Mouse (Mus musculus): ENCODE results near the gene Fitm2.
"Not testable (repeated sequence)": the region's sequence is repeated elsewhere in the genome, so short reads cannot be mapped to it uniquely, and the experiment has no call there.

Gene Fitm2

GRCm38 (mm10) chr2:163463251-163463769 is 9.1 kb downstream of the Fitm2 start:
- DNase-seq (ENCODE audit: low read depth in 1 of 2, low spot score in 2 of 2): no peak

GRCm38 (mm10) chr2:163462801-163463200 is 9.6 kb downstream of the Fitm2 start:
- no peak for DNase-seq (ENCODE audit: low read depth in 1 of 2, low spot score in 2 of 2)

GRCm38 (mm10) chr2:163462386-163462785 is 10.0 kb downstream of the Fitm2 start:
- no peak for DNase-seq (ENCODE audit: low read depth in 1 of 2, low spot score in 2 of 2)

GRCm38 (mm10) chr2:163461307-163461706 is 11.1 kb downstream of the Fitm2 start:
- not testable (repeated sequence) for DNase-seq (ENCODE audit: low read depth in 1 of 2, low spot score in 2 of 2)

- no peak for DNase-seq (ENCODE audit: low read depth in 1 of 2, low spot score in 2 of 2)
These were observed 11.8 kb downstream of the Fitm2 start for GRCm38 (mm10) chr2:163460622-163461021.

- no peak for DNase-seq (ENCODE audit: low read depth in 1 of 2, low spot score in 2 of 2)
These were observed 13.0 kb downstream of the Fitm2 start for GRCm38 (mm10) chr2:163459380-163459779.

- no peak for DNase-seq (ENCODE audit: low read depth in 1 of 2, low spot score in 2 of 2)
These were observed 13.7 kb downstream of the Fitm2 start for GRCm38 (mm10) chr2:163458539-163459265.

GRCm38 (mm10) chr2:163453378-163453777 is 19.1 kb downstream of the Fitm2 start:
- no peak for DNase-seq (ENCODE audit: low read depth in 1 of 2, low spot score in 2 of 2)

GRCm38 (mm10) chr2:163452738-163453137 is 19.7 kb downstream of the Fitm2 start:
- DNase-seq (ENCODE audit: low read depth in 1 of 2, low spot score in 2 of 2): no peak

GRCm38 (mm10) chr2:163450668-163451295 is 21.6 kb downstream of the Fitm2 start:
- DNase-seq (ENCODE audit: low read depth in 1 of 2, low spot score in 2 of 2): no peak

- DNase-seq (ENCODE audit: low read depth in 1 of 2, low spot score in 2 of 2): no peak
These were observed 23.2 kb downstream of the Fitm2 start for GRCm38 (mm10) chr2:163449276-163449675.

- no peak for DNase-seq (ENCODE audit: low read depth in 1 of 2, low spot score in 2 of 2)
These were observed 25.1 kb downstream of the Fitm2 start for GRCm38 (mm10) chr2:163447375-163447774.

- DNase-seq (ENCODE audit: low read depth in 1 of 2, low spot score in 2 of 2): no peak
These were observed 28.4 kb downstream of the Fitm2 start for GRCm38 (mm10) chr2:163444017-163444416.

GRCm38 (mm10) chr2:163443543-163443942 is 28.9 kb downstream of the Fitm2 start:
- no peak for DNase-seq (ENCODE audit: low read depth in 1 of 2, low spot score in 2 of 2)

- DNase-seq (ENCODE audit: low read depth in 1 of 2, low spot score in 2 of 2): no peak
These were observed 32.9 kb downstream of the Fitm2 start for GRCm38 (mm10) chr2:163439488-163439887.

GRCm38 (mm10) chr2:163438619-163439451 is 33.6 kb downstream of the Fitm2 start:
- DNase-seq (ENCODE audit: low read depth in 1 of 2, low spot score in 2 of 2): no peak

- no peak for DNase-seq (ENCODE audit: low read depth in 1 of 2, low spot score in 2 of 2)
These were observed 34.2 kb downstream of the Fitm2 start, which contains the start of gene Gdap1l1 for GRCm38 (mm10) chr2:163438246-163438618. Gdap1l1 (plus strand) TSS chr2:163438476.

- no peak for DNase-seq (ENCODE audit: low read depth in 1 of 2, low spot score in 2 of 2)
These were observed 34.6 kb downstream of the Fitm2 start for GRCm38 (mm10) chr2:163437800-163438199.

- no peak for DNase-seq (ENCODE audit: low read depth in 1 of 2, low spot score in 2 of 2)
These were observed 38.5 kb downstream of the Fitm2 start for GRCm38 (mm10) chr2:163433971-163434370.

- no peak for DNase-seq (ENCODE audit: low read depth in 1 of 2, low spot score in 2 of 2)
These were observed 41.1 kb downstream of the Fitm2 start for GRCm38 (mm10) chr2:163431289-163431688.

GRCm38 (mm10) chr2:163428346-163429011 is 44.0 kb downstream of the Fitm2 start:
- no peak for DNase-seq (ENCODE audit: low read depth in 1 of 2, low spot score in 2 of 2)

Measured in monocyte, adult 2 months (primary cell).